Mouse (Mus musculus) embryonic facial prominence, embryonic 13.5 days (tissue): ENCODE data around the gene Serpinb1c. TPM values are rescaled to one million over a fixed set of nuclear protein-coding genes. Genes with fewer than 3 reads are reported as not detected.
"Not testable (repeated sequence)": the region's sequence is repeated elsewhere in the genome, so short reads cannot be mapped to it uniquely, and the experiment has no call there.

ENCODE experiments used
- ATAC-seq: fragments of 200-750 bp; cut with Nextera tagmentation; 2 replicates; pipeline ENCODE4 v1.8.0; 2017; ENCODE audit warnings: low read depth; ENCODE audit not compliant: insufficient number of reproducible peaks, insufficient read depth, low FRiP score, low TSS enrichment
- H3K27ac ChIP-seq: fragments of 300-500 bp; sonication (generic); 2 replicates; pipeline ENCODE4 v1.5.1; 2015; ENCODE audit warnings: moderate library complexity, mild to moderate bottlenecking, inconsistent platforms
- H3K27me3 ChIP-seq: fragments of 300-500 bp; sonication (generic); 2 replicates; pipeline ENCODE4 v1.6.1; 2015; ENCODE audit warnings: mild to moderate bottlenecking, inconsistent platforms
- H3K36me3 ChIP-seq: fragments of 300-500 bp; sonication (generic); 2 replicates; pipeline ENCODE4 v1.6.1; 2015; ENCODE audit warnings: mild to moderate bottlenecking, inconsistent platforms
- H3K4me1 ChIP-seq: fragments of 300-500 bp; sonication (generic); 2 replicates; pipeline ENCODE4 v1.6.1; 2015; ENCODE audit warnings: inconsistent platforms
- H3K4me2 ChIP-seq: fragments of 300-500 bp; sonication (generic); 2 replicates; pipeline ENCODE4 v1.6.1; 2015; ENCODE audit warnings: moderate library complexity, mild to moderate bottlenecking, inconsistent platforms
- H3K4me3 ChIP-seq: fragments of 300-500 bp; sonication (generic); 2 replicates; pipeline ENCODE4 v1.5.1; 2015; ENCODE audit warnings: mild to moderate bottlenecking, inconsistent platforms
- H3K9ac ChIP-seq: fragments of 300-500 bp; sonication (generic); 2 replicates; pipeline ENCODE4 v1.6.1; 2015; ENCODE audit warnings: mild to moderate bottlenecking, inconsistent platforms
- H3K9me3 ChIP-seq: fragments of 300-500 bp; sonication (generic); 2 replicates; pipeline ENCODE4 v1.6.1; 2016; ENCODE audit warnings: inconsistent platforms
- WGBS: fragments of 180-500 bp; shearing (Covaris S2); methylation state at CpG from one replicate; pipeline ENCODE4 v1.1.7; 2015; ENCODE audit warnings: mixed read lengths; 5-methylcytosine and 5-hydroxymethylcytosine counted together
- polyA plus RNA-seq: library from polyadenylated mRNA; unstranded; fragments of >200 nt; fragmentation: Nextera tagmentation; extraction: Ambion mirVana; gene quantifications from 2 replicates; pipeline ENCODE4 v1.2.1, GENCODE M21; 2015

The Serpinb1c gene
- polyA plus RNA-seq = not detected in 2 replicates

- no peak within 1 kb of the TSS for H3K4me3 ChIP-seq
- H3K4me2 ChIP-seq = no peak within 1 kb of the TSS
- no peaks in the 10 kb centered on the region for H3K4me1 ChIP-seq
- H3K27me3 ChIP-seq = no peaks in the 10 kb centered on the region
- 77% methylated on average over 2 of the region's 2 CpGs for WGBS
- no peak within 1 kb of the TSS for H3K9ac ChIP-seq
- H3K27ac ChIP-seq = no peak within 1 kb of the TSS
- H3K36me3 ChIP-seq = no peaks in the 10 kb centered on the region
- no peaks in the 10 kb centered on the region for H3K9me3 ChIP-seq
- no peak for ATAC-seq
Observed at GRCm38 (mm10) chr13:32898111-32898510, at the start of gene Serpinb1c. Gene Serpinb1c, minus strand, starts transcription at chr13:32898211.

GRCm38 (mm10) chr13:32939191-32939590 lies 41.2 kb upstream of the Serpinb1c start:
- not testable (repeated sequence) for H3K9ac ChIP-seq, H3K4me2 ChIP-seq, ATAC-seq, H3K27ac ChIP-seq, H3K4me1 ChIP-seq, H3K36me3 ChIP-seq, H3K9me3 ChIP-seq, H3K27me3 ChIP-seq, H3K4me3 ChIP-seq
- 71% methylated on average over 3 of the region's 3 CpGs for WGBS

GRCm38 (mm10) chr13:32938275-32938674 lies 40.3 kb upstream of the Serpinb1c start:
- ATAC-seq, H3K4me2 ChIP-seq, H3K4me1 ChIP-seq, H3K27ac ChIP-seq, H3K36me3 ChIP-seq, H3K4me3 ChIP-seq, H3K27me3 ChIP-seq, H3K9me3 ChIP-seq, H3K9ac ChIP-seq: not testable (repeated sequence)
- 79% methylated on average over 4 of the region's 4 CpGs for WGBS

GRCm38 (mm10) chr13:32934706-32935381 lies 36.8 kb upstream of the Serpinb1c start:
- H3K27ac ChIP-seq = no peak overlapping the region
- no peak for ATAC-seq
- no peak overlapping the region for H3K9ac ChIP-seq
- WGBS = 28% methylated on average over 1 of the region's 1 CpGs
- H3K9me3 ChIP-seq = no peaks in the 10 kb centered on the region
- no peaks in the 10 kb centered on the region for H3K4me1 ChIP-seq
- H3K27me3 ChIP-seq = no peaks in the 10 kb centered on the region
- H3K4me3 ChIP-seq = no peak overlapping the region
- no peak overlapping the region for H3K4me2 ChIP-seq
- H3K36me3 ChIP-seq = no peaks in the 10 kb centered on the region

- WGBS = 58% methylated on average over 2 of the region's 2 CpGs
- Histone ChIP-seq H3K4me1 (0 out of 2 replicates have a peak, but pooled peaks cover 4% of the 10 kb centered on the region), H3K27ac (no peak overlapping the region), H3K27me3 (no peaks in the 10 kb centered on the region), H3K36me3 (no peaks in the 10 kb centered on the region), H3K4me2 (no peak overlapping the region), H3K9ac (no peak overlapping the region), H3K9me3 (no peaks in the 10 kb centered on the region), H3K4me3 (no peak overlapping the region)
- no peak for ATAC-seq
Observed at GRCm38 (mm10) chr13:32929107-32929750, 31.2 kb upstream of the Serpinb1c start.

- Histone ChIP-seq H3K9ac (no peak overlapping the region), H3K9me3 (no peaks in the 10 kb centered on the region), H3K27me3 (no peaks in the 10 kb centered on the region), H3K36me3 (no peaks in the 10 kb centered on the region), H3K27ac (no peak overlapping the region), H3K4me3 (no peak overlapping the region), H3K4me2 (no peak overlapping the region), H3K4me1 (0 out of 2 replicates have a peak, but pooled peaks cover 4% of the 10 kb centered on the region)
- 68% methylated on average over 1 of the region's 1 CpGs for WGBS
- ATAC-seq = no peak
Observed at GRCm38 (mm10) chr13:32927241-32927640, 29.2 kb upstream of the Serpinb1c start.

- Histone ChIP-seq H3K9ac (no peak overlapping the region), H3K9me3 (no peaks in the 10 kb centered on the region), H3K4me2 (no peak overlapping the region), H3K27me3 (no peaks in the 10 kb centered on the region), H3K36me3 (no peaks in the 10 kb centered on the region), H3K27ac (no peak overlapping the region), H3K4me1 (0 out of 2 replicates have a peak, but pooled peaks cover 4% of the 10 kb centered on the region), H3K4me3 (no peak overlapping the region)
- ATAC-seq = no peak
- WGBS = 90% methylated on average over 2 of the region's 2 CpGs
Observed at GRCm38 (mm10) chr13:32926661-32927060, 28.6 kb upstream of the Serpinb1c start.

GRCm38 (mm10) chr13:32924578-32925360 lies 26.8 kb upstream of the Serpinb1c start:
- Histone ChIP-seq H3K27ac (no peak overlapping the region), H3K4me1 (0 out of 2 replicates have a peak, but pooled peaks cover 4% of the 10 kb centered on the region), H3K36me3 (no peaks in the 10 kb centered on the region), H3K4me2 (no peak overlapping the region), H3K9ac (no peak overlapping the region), H3K27me3 (no peaks in the 10 kb centered on the region), H3K4me3 (no peak overlapping the region), H3K9me3 (no peaks in the 10 kb centered on the region)
- WGBS = 60% methylated on average over 7 of the region's 7 CpGs
- no peak for ATAC-seq

GRCm38 (mm10) chr13:32922622-32923021 lies 24.6 kb upstream of the Serpinb1c start:
- ATAC-seq = no peak
- Histone ChIP-seq H3K27me3 (no peaks in the 10 kb centered on the region), H3K9ac (no peak overlapping the region), H3K27ac (no peak overlapping the region), H3K4me2 (no peak overlapping the region), H3K9me3 (no peaks in the 10 kb centered on the region), H3K4me3 (no peak overlapping the region), H3K4me1 (no peaks in the 10 kb centered on the region), H3K36me3 (no peaks in the 10 kb centered on the region)

- H3K4me1 ChIP-seq = no peaks in the 10 kb centered on the region
- H3K4me3 ChIP-seq = no peak overlapping the region
- no peaks in the 10 kb centered on the region for H3K9me3 ChIP-seq
- no peaks in the 10 kb centered on the region for H3K36me3 ChIP-seq
- no peak overlapping the region for H3K4me2 ChIP-seq
- no peaks in the 10 kb centered on the region for H3K27me3 ChIP-seq
- H3K9ac ChIP-seq = no peak overlapping the region
- 0 out of 2 replicates have a peak overlapping the region, but pooled peaks have one; percentile 48 for H3K27ac ChIP-seq
- ATAC-seq = no peak; the same call in 1 of the 2 replicates
Observed at GRCm38 (mm10) chr13:32912770-32913380, 14.9 kb upstream of the Serpinb1c start.

- Histone ChIP-seq H3K36me3 (no peaks in the 10 kb centered on the region), H3K4me1 (no peaks in the 10 kb centered on the region), H3K9ac (no peak overlapping the region), H3K4me3 (no peak overlapping the region), H3K4me2 (no peak overlapping the region), H3K9me3 (no peaks in the 10 kb centered on the region), H3K27ac (no peak overlapping the region), H3K27me3 (no peaks in the 10 kb centered on the region)
- 83% methylated on average over 3 of the region's 3 CpGs for WGBS
- no peak for ATAC-seq
Observed at GRCm38 (mm10) chr13:32908182-32908581, 10.2 kb upstream of the Serpinb1c start.
